Mouse (Mus musculus) embryonic facial prominence, embryonic 12.5 days (tissue): ENCODE results near the gene Syk. TPM values are rescaled to one million over a fixed set of nuclear protein-coding genes. Genes with fewer than 3 reads are reported as not detected.
A peak's percentile ranks its signal among the peaks of the same experiment; 100 is the strongest.

Experiments used
- ATAC-seq: fragments of 200-750 bp; cut with Nextera tagmentation; 2 replicates; pipeline ENCODE4 v1.8.0; 2017; ENCODE audit not compliant: insufficient number of reproducible peaks, insufficient read depth, low FRiP score, low TSS enrichment
- H3K27ac ChIP-seq: fragments of 300-500 bp; sonication (generic); 2 replicates; pipeline ENCODE4 v1.5.1; 2016; ENCODE audit warnings: mild to moderate bottlenecking
- H3K27me3 ChIP-seq: fragments of 300-500 bp; sonication (generic); 2 replicates; pipeline ENCODE4 v1.6.1; 2016; ENCODE audit warnings: mild to moderate bottlenecking, moderate library complexity
- H3K36me3 ChIP-seq: fragments of 300-500 bp; sonication (generic); 2 replicates; pipeline ENCODE4 v1.6.1; 2016; ENCODE audit warnings: mild to moderate bottlenecking
- H3K4me1 ChIP-seq: fragments of 300-500 bp; sonication (generic); 2 replicates; pipeline ENCODE4 v1.6.1; 2016
- H3K4me2 ChIP-seq: fragments of 300-500 bp; sonication (generic); replicated peaks from 2 replicates; pipeline ENCODE4 v1.6.1; 2016; ENCODE audit warnings: mild to moderate bottlenecking, moderate library complexity
- H3K4me3 ChIP-seq: fragments of 300-500 bp; sonication (generic); 2 replicates; pipeline ENCODE4 v1.5.1; 2016; ENCODE audit warnings: mild to moderate bottlenecking
- H3K9ac ChIP-seq: fragments of 300-500 bp; sonication (generic); 2 replicates; pipeline ENCODE4 v1.6.1; 2016; ENCODE audit warnings: mild to moderate bottlenecking, moderate library complexity
- H3K9me3 ChIP-seq: fragments of 300-500 bp; sonication (generic); 2 replicates; pipeline ENCODE4 v1.6.1; 2016; ENCODE audit warnings: mild to moderate bottlenecking, moderate library complexity
- WGBS: fragments of 180-500 bp; shearing (Covaris S2); methylation state at CpG from one replicate; pipeline ENCODE4 v1.1.7; 2016; 5-methylcytosine and 5-hydroxymethylcytosine counted together
- polyA plus RNA-seq: library from polyadenylated mRNA; unstranded; fragments of >200 nt; fragmentation: Nextera tagmentation; extraction: Ambion mirVana; gene quantifications from 2 replicates; pipeline ENCODE4 v1.2.1, GENCODE M21; 2016

The Syk gene
- polyA plus RNA-seq, 1 experiment from 2014 or later = 3.4 TPM

- no peak for ATAC-seq
- no peak overlapping the region for H3K27ac ChIP-seq
- H3K4me3 ChIP-seq = no peak overlapping the region
- H3K9me3 ChIP-seq = no peaks in the 10 kb centered on the region
- no peaks in the 10 kb centered on the region for H3K36me3 ChIP-seq
- H3K4me2 ChIP-seq = no peak overlapping the region
- 82% methylated on average over 11 of the region's 11 CpGs for WGBS
- no peak overlapping the region for H3K9ac ChIP-seq
- H3K27me3 ChIP-seq = no peaks in the 10 kb centered on the region
- H3K4me1 ChIP-seq = peaks cover 4% of the 10 kb centered on the region; the same call in 1 of the 2 replicates
Observed at GRCm38 (mm10) chr13:52571591-52572384, 11.2 kb upstream of the Syk start.

- Histone ChIP-seq H3K9ac (no peak overlapping the region), H3K27me3 (no peaks in the 10 kb centered on the region), H3K27ac (no peak overlapping the region), H3K4me3 (no peak overlapping the region), H3K4me1 (peaks cover 8% of the 10 kb centered on the region; the same call in 1 of the 2 replicates), H3K9me3 (no peaks in the 10 kb centered on the region), H3K36me3 (no peaks in the 10 kb centered on the region), H3K4me2 (no peak overlapping the region)
- no peak for ATAC-seq
- 67% methylated on average over 9 of the region's 9 CpGs for WGBS
Observed at GRCm38 (mm10) chr13:52572451-52573446, 10.2 kb upstream of the Syk start.

GRCm38 (mm10) chr13:52574311-52574710 is 8.7 kb upstream of the Syk start:
- peaks cover 8% of the 10 kb centered on the region; the same call in 1 of the 2 replicates for H3K4me1 ChIP-seq
- H3K9me3 ChIP-seq = no peaks in the 10 kb centered on the region
- no peaks in the 10 kb centered on the region for H3K36me3 ChIP-seq
- no peak overlapping the region for H3K27ac ChIP-seq
- no peak overlapping the region for H3K4me2 ChIP-seq
- H3K9ac ChIP-seq = no peak overlapping the region
- 86% methylated on average over 2 of the region's 2 CpGs for WGBS
- H3K4me3 ChIP-seq = no peak overlapping the region
- ATAC-seq = no peak
- H3K27me3 ChIP-seq = no peaks in the 10 kb centered on the region

- H3K4me3 ChIP-seq = no peak overlapping the region
- H3K9me3 ChIP-seq = no peaks in the 10 kb centered on the region
- H3K36me3 ChIP-seq = no peaks in the 10 kb centered on the region
- no peak overlapping the region for H3K4me2 ChIP-seq
- no peak overlapping the region for H3K27ac ChIP-seq
- WGBS = 76% methylated on average over 6 of the region's 6 CpGs
- H3K27me3 ChIP-seq = no peaks in the 10 kb centered on the region
- peaks cover 8% of the 10 kb centered on the region; the same call in 1 of the 2 replicates for H3K4me1 ChIP-seq
- no peak overlapping the region for H3K9ac ChIP-seq
- no peak for ATAC-seq
Observed at GRCm38 (mm10) chr13:52575483-52575882, 7.5 kb upstream of the Syk start.

- Histone ChIP-seq H3K4me2 (no peak overlapping the region), H3K9ac (no peak overlapping the region), H3K36me3 (no peaks in the 10 kb centered on the region), H3K4me3 (no peak overlapping the region), H3K27ac (no peak overlapping the region), H3K9me3 (no peaks in the 10 kb centered on the region), H3K27me3 (no peaks in the 10 kb centered on the region), H3K4me1 (peaks cover 8% of the 10 kb centered on the region; the same call in 1 of the 2 replicates)
- ATAC-seq = no peak
- 52% methylated on average over 7 of the region's 7 CpGs for WGBS
Observed at GRCm38 (mm10) chr13:52576021-52576614, 6.9 kb upstream of the Syk start.

GRCm38 (mm10) chr13:52576841-52577240 is 6.1 kb upstream of the Syk start:
- no peak overlapping the region for H3K4me3 ChIP-seq
- no peaks in the 10 kb centered on the region for H3K36me3 ChIP-seq
- 26% methylated on average over 10 of the region's 10 CpGs for WGBS
- no peaks in the 10 kb centered on the region for H3K9me3 ChIP-seq
- H3K4me1 ChIP-seq = peaks cover 8% of the 10 kb centered on the region; the same call in 1 of the 2 replicates
- ATAC-seq = no peak
- H3K27ac ChIP-seq = no peak overlapping the region
- no peak overlapping the region for H3K4me2 ChIP-seq
- H3K27me3 ChIP-seq = 0 out of 2 replicates have a peak, but pooled peaks cover 3% of the 10 kb centered on the region
- no peak overlapping the region for H3K9ac ChIP-seq

- H3K36me3 ChIP-seq = no peaks in the 10 kb centered on the region
- H3K9me3 ChIP-seq = no peaks in the 10 kb centered on the region
- ATAC-seq = no peak
- H3K4me2 ChIP-seq = no peak overlapping the region
- H3K4me1 ChIP-seq = peaks cover 8% of the 10 kb centered on the region; the same call in 1 of the 2 replicates
- no peak overlapping the region for H3K27ac ChIP-seq
- no peak overlapping the region for H3K9ac ChIP-seq
- H3K4me3 ChIP-seq = no peak overlapping the region
- peaks cover 4% of the 10 kb centered on the region for H3K27me3 ChIP-seq
- WGBS = 66% methylated on average over 3 of the region's 3 CpGs
Observed at GRCm38 (mm10) chr13:52577326-52577920, 5.5 kb upstream of the Syk start.

GRCm38 (mm10) chr13:52577939-52578338 is 5.0 kb upstream of the Syk start:
- Histone ChIP-seq H3K4me2 (no peak overlapping the region), H3K4me3 (no peak overlapping the region), H3K4me1 (peaks cover 8% of the 10 kb centered on the region; the same call in 1 of the 2 replicates), H3K27ac (no peak overlapping the region), H3K27me3 (peaks cover 9% of the 10 kb centered on the region), H3K36me3 (no peaks in the 10 kb centered on the region), H3K9me3 (no peaks in the 10 kb centered on the region), H3K9ac (no peak overlapping the region)
- 41% methylated on average over 4 of the region's 4 CpGs for WGBS
- ATAC-seq = no peak

GRCm38 (mm10) chr13:52578776-52579175 is 4.2 kb upstream of the Syk start:
- Histone ChIP-seq H3K27me3 (peaks cover 12% of the 10 kb centered on the region), H3K27ac (no peak overlapping the region), H3K36me3 (no peaks in the 10 kb centered on the region), H3K4me3 (no peak overlapping the region), H3K9ac (no peak overlapping the region), H3K4me2 (no peak overlapping the region), H3K4me1 (peaks cover 8% of the 10 kb centered on the region; the same call in 1 of the 2 replicates), H3K9me3 (no peaks in the 10 kb centered on the region)
- no peak for ATAC-seq
- WGBS = 71% methylated on average over 2 of the region's 2 CpGs

GRCm38 (mm10) chr13:52582506-52582877 is 481 bp upstream of the Syk start:
- Histone ChIP-seq H3K27ac (no peak overlapping the region), H3K4me1 (no peaks in the 10 kb centered on the region), H3K36me3 (no peaks in the 10 kb centered on the region), H3K4me3 (peak overlapping the region; percentile 59), H3K9ac (peak overlapping the region; percentile 41; the same call in 1 of the 2 replicates), H3K27me3 (peaks cover 12% of the 10 kb centered on the region), H3K9me3 (no peaks in the 10 kb centered on the region), H3K4me2 (peak overlapping the region; percentile 84)
- 20% methylated on average over 9 of the region's 9 CpGs for WGBS
- no peak for ATAC-seq
